Mouse (Mus musculus): ENCODE data around the gene Qtrt1.

Gene Qtrt1

GRCm38 (mm10) chr9:21411669-21412550 lies at the start of gene Qtrt1:
Gene Qtrt1, plus strand, starts transcription at chr9:21411837.
- peak; percentile 73 for DNase-seq (ENCODE audit: low spot score)

GRCm38 (mm10) chr9:21366541-21367220 lies 45.0 kb upstream of the Qtrt1 start:
- DNase-seq (ENCODE audit: low spot score) = peak; percentile 67

- DNase-seq (ENCODE audit: low spot score) = peak; percentile 99
These were observed 44.1 kb upstream of the Qtrt1 start, which contains the start of gene Ilf3 for GRCm38 (mm10) chr9:21367357-21368111. Gene Ilf3, plus strand, starts transcription at chr9:21367871.

- peak; percentile 59 for DNase-seq (ENCODE audit: low spot score)
These were observed 43.5 kb upstream of the Qtrt1 start for GRCm38 (mm10) chr9:21368131-21368584.

- no peak for DNase-seq (ENCODE audit: low spot score)
These were observed 42.6 kb upstream of the Qtrt1 start for GRCm38 (mm10) chr9:21369080-21369479.

- DNase-seq (ENCODE audit: low spot score) = no peak
These were observed 40.8 kb upstream of the Qtrt1 start for GRCm38 (mm10) chr9:21370876-21371275.

GRCm38 (mm10) chr9:21372508-21372907 lies 39.1 kb upstream of the Qtrt1 start:
- no peak for DNase-seq (ENCODE audit: low spot score)

GRCm38 (mm10) chr9:21379195-21379594 lies 32.4 kb upstream of the Qtrt1 start:
- DNase-seq (ENCODE audit: low spot score) = no peak

GRCm38 (mm10) chr9:21380868-21381267 lies 30.8 kb upstream of the Qtrt1 start:
- no peak for DNase-seq (ENCODE audit: low spot score)

- no peak for DNase-seq (ENCODE audit: low spot score)
These were observed 27.7 kb upstream of the Qtrt1 start for GRCm38 (mm10) chr9:21383966-21384365.

- no peak for DNase-seq (ENCODE audit: low spot score)
These were observed 18.9 kb upstream of the Qtrt1 start for GRCm38 (mm10) chr9:21392646-21393175.

- no peak for DNase-seq (ENCODE audit: low spot score)
These were observed 15.9 kb upstream of the Qtrt1 start for GRCm38 (mm10) chr9:21395692-21396091.

GRCm38 (mm10) chr9:21397170-21397569 lies 14.5 kb upstream of the Qtrt1 start:
- no peak for DNase-seq (ENCODE audit: low spot score)

GRCm38 (mm10) chr9:21401042-21401441 lies 10.6 kb upstream of the Qtrt1 start:
- DNase-seq (ENCODE audit: low spot score) = no peak

- no peak for DNase-seq (ENCODE audit: low spot score)
These were observed 8.8 kb upstream of the Qtrt1 start for GRCm38 (mm10) chr9:21402764-21403253.

GRCm38 (mm10) chr9:21403745-21404144 lies 7.9 kb upstream of the Qtrt1 start:
- no peak for DNase-seq (ENCODE audit: low spot score)

GRCm38 (mm10) chr9:21405525-21405924 lies 6.1 kb upstream of the Qtrt1 start:
- no peak for DNase-seq (ENCODE audit: low spot score)

- no peak for DNase-seq (ENCODE audit: low spot score)
These were observed 3.7 kb upstream of the Qtrt1 start for GRCm38 (mm10) chr9:21407951-21408350.

- DNase-seq (ENCODE audit: low spot score) = no peak
These were observed 3.0 kb upstream of the Qtrt1 start for GRCm38 (mm10) chr9:21408624-21409023.

- peak; percentile 74 for DNase-seq (ENCODE audit: low spot score)
These were observed 1.9 kb upstream of the Qtrt1 start for GRCm38 (mm10) chr9:21409592-21410317.

GRCm38 (mm10) chr9:21417866-21418265 lies 6.2 kb downstream of the Qtrt1 start:
- no peak for DNase-seq (ENCODE audit: low spot score)

Measured in spleen, adult 12 weeks (tissue).